Mouse (Mus musculus): ENCODE data around the gene Serpinf2.
"Not testable (repeated sequence)": the region's sequence is repeated elsewhere in the genome, so short reads cannot be mapped to it uniquely, and the experiment has no call there.

Serpinf2 gene

GRCm38 (mm10) chr11:75459141-75459711 is 19.8 kb upstream of the Serpinf2 start:
- in situ Hi-C loops (cut with MseI, MboI): no loop called here

GRCm38 (mm10) chr11:75458628-75459041 is 19.2 kb upstream of the Serpinf2 start:
- in situ Hi-C loops (cut with MseI, MboI): no loop called here

- in situ Hi-C loops (cut with MseI, MboI): no loop called here
Measured at GRCm38 (mm10) chr11:75458169-75458568, 18.8 kb upstream of the Serpinf2 start.

GRCm38 (mm10) chr11:75456440-75456871 is 17.1 kb upstream of the Serpinf2 start:
- in situ Hi-C loops (cut with MseI, MboI): no loop called here

GRCm38 (mm10) chr11:75455971-75456370 is 16.6 kb upstream of the Serpinf2 start:
- in situ Hi-C loops (cut with MseI, MboI): not testable (repeated sequence)

GRCm38 (mm10) chr11:75455041-75455736 is 15.8 kb upstream of the Serpinf2 start:
- in situ Hi-C loops (cut with MseI, MboI): no loop called here

- in situ Hi-C loops (cut with MseI, MboI): no loop called here
Measured at GRCm38 (mm10) chr11:75453991-75454930, 14.9 kb upstream of the Serpinf2 start, which contains the start of gene Wdr81. Gene Wdr81, minus strand, starts transcription at chr11:75454717.

GRCm38 (mm10) chr11:75452812-75453557 is 13.6 kb upstream of the Serpinf2 start:
- in situ Hi-C loops (cut with MseI, MboI): no loop called here

- in situ Hi-C loops (cut with MseI, MboI): no loop called here
Measured at GRCm38 (mm10) chr11:75452081-75452480, 12.7 kb upstream of the Serpinf2 start.

- in situ Hi-C loops (cut with MseI, MboI): no loop called here
Measured at GRCm38 (mm10) chr11:75450936-75451335, 11.5 kb upstream of the Serpinf2 start.

- in situ Hi-C loops (cut with MseI, MboI): no loop called here
Measured at GRCm38 (mm10) chr11:75450304-75450908, 11.0 kb upstream of the Serpinf2 start.

GRCm38 (mm10) chr11:75449695-75450094 is 10.3 kb upstream of the Serpinf2 start:
- in situ Hi-C loops (cut with MseI, MboI): no loop called here

GRCm38 (mm10) chr11:75448575-75448974 is 9.2 kb upstream of the Serpinf2 start:
- in situ Hi-C loops (cut with MseI, MboI): no loop called here

- in situ Hi-C loops (cut with MseI, MboI): no loop called here
Measured at GRCm38 (mm10) chr11:75443711-75444110, 4.3 kb upstream of the Serpinf2 start.

GRCm38 (mm10) chr11:75441601-75442000 is 2.2 kb upstream of the Serpinf2 start:
- in situ Hi-C loops (cut with MseI, MboI): no loop called here

GRCm38 (mm10) chr11:75441034-75441433 is 1.6 kb upstream of the Serpinf2 start:
- in situ Hi-C loops (cut with MseI, MboI): no loop called here

GRCm38 (mm10) chr11:75439951-75440350 is 560 bp upstream of the Serpinf2 start:
- in situ Hi-C loops (cut with MseI, MboI): no loop called here

GRCm38 (mm10) chr11:75438804-75439203 is 587 bp downstream of the Serpinf2 start:
- in situ Hi-C loops (cut with MseI, MboI): no loop called here

GRCm38 (mm10) chr11:75438194-75438593 is 1.2 kb downstream of the Serpinf2 start:
- in situ Hi-C loops (cut with MseI, MboI): no loop called here

- in situ Hi-C loops (cut with MseI, MboI): no loop called here
Measured at GRCm38 (mm10) chr11:75434138-75434537, 5.3 kb downstream of the Serpinf2 start.

GRCm38 (mm10) chr11:75431307-75431706 is 8.1 kb downstream of the Serpinf2 start:
- in situ Hi-C loops (cut with MseI, MboI): no loop called here

Measured in mouse trophoblast stem cell (cell line).